Mouse (Mus musculus) liver, adult (tissue): Measurements from ENCODE around the gene Casp1.

ENCODE experiments used
- GATA4 ChIP-seq: IDR thresholded peaks from 2 replicates; pipeline ENCODE4 v1.6.1; 2014; ENCODE audit warnings: mild to moderate bottlenecking, low read length; ENCODE audit not compliant: insufficient replicate concordance

The Casp1 gene

GRCm38 (mm10) chr9:5345291-5345898 lies 47.1 kb downstream of the Casp1 start, which contains the start of gene Casp12:
Gene Casp12 (plus strand): TSS chr9:5345430.
- TF ChIP-seq GATA4: no peak

- TF ChIP-seq GATA4: no peak
Observed at GRCm38 (mm10) chr9:5347381-5347780, 49.1 kb downstream of the Casp1 start.

- TF ChIP-seq GATA4: no peak
Observed at GRCm38 (mm10) chr9:5353673-5354072, 55.4 kb downstream of the Casp1 start.

- no peak for TF ChIP-seq GATA4
Observed at GRCm38 (mm10) chr9:5356801-5357200, 58.5 kb downstream of the Casp1 start.
